Mouse (Mus musculus) small intestine, adult 2 months (tissue): Measurements from ENCODE around the gene Cald1. TPM values are rescaled to one million over a fixed set of nuclear protein-coding genes. Genes with fewer than 3 reads are reported as not detected.
A peak's percentile ranks its signal among the peaks of the same experiment; 100 is the strongest.

Experiments
- H3K27ac ChIP-seq: fragments of 200-500 bp; 2 replicates; pipeline ENCODE4 v1.5.1; 2012; ENCODE audit warnings: low read depth, low read length, control low read depth, inconsistent platforms; ENCODE audit not compliant: insufficient read depth
- H3K27me3 ChIP-seq: fragments of 200-500 bp; 2 replicates; pipeline ENCODE4 v1.6.1; 2012; ENCODE audit warnings: mild to moderate bottlenecking, moderate library complexity, low read length, inconsistent platforms; ENCODE audit not compliant: control insufficient read depth, insufficient read depth
- H3K36me3 ChIP-seq: fragments of 200-500 bp; 2 replicates; pipeline ENCODE4 v1.6.1; 2012; ENCODE audit warnings: mild to moderate bottlenecking, low read length, control low read depth, inconsistent platforms; ENCODE audit not compliant: control insufficient read depth, insufficient read depth
- H3K4me1 ChIP-seq: fragments of 200-500 bp; 2 replicates; pipeline ENCODE4 v1.6.1; 2012; ENCODE audit warnings: low read length, inconsistent platforms, mixed read lengths; ENCODE audit not compliant: control insufficient read depth, insufficient read depth, insufficient read length
- H3K4me3 ChIP-seq: fragments of 200-500 bp; 2 replicates; pipeline ENCODE4 v1.5.1; 2012; ENCODE audit warnings: low read depth, mild to moderate bottlenecking, control low read depth, inconsistent platforms, low read length, moderate library complexity
- CTCF ChIP-seq: fragments of 200-500 bp; IDR thresholded peaks from 2 replicates; pipeline ENCODE4 v1.5.1; 2012; ENCODE audit warnings: low read depth, mild to moderate bottlenecking, control low read depth, inconsistent platforms, low read length, moderate library complexity, mixed read lengths; ENCODE audit not compliant: insufficient replicate concordance, insufficient read length; ENCODE audit errors: extremely low read depth
- POLR2A ChIP-seq: fragments of 200-500 bp; IDR thresholded peaks from 2 replicates; pipeline ENCODE4 v1.6.1; 2012; ENCODE audit warnings: low read depth, mild to moderate bottlenecking, control low read depth, inconsistent platforms, low read length, moderate library complexity
- WGBS: fragments of 180-500 bp; shearing (Covaris S2); methylation state at CpG from one replicate; pipeline ENCODE4 v1.1.7; 2018; 5-methylcytosine and 5-hydroxymethylcytosine counted together
- polyA plus RNA-seq: library from polyadenylated mRNA; depleted of rRNA; stranded (reverse); fragments of >200 nt; gene quantifications from 2 replicates; pipeline ENCODE4 v1.2.3, GENCODE M21; 2012

The Cald1 gene
- polyA plus RNA-seq, 1 experiment = 5.6 TPM

GRCm38 (mm10) chr6:34633776-34634175, 35.5 kb downstream of the Cald1 start:
- Histone ChIP-seq H3K4me1 (no peaks in the 10 kb centered on the region), H3K27me3 (no peaks in the 10 kb centered on the region), H3K36me3 (no peaks in the 10 kb centered on the region), H3K27ac (no peak overlapping the region), H3K4me3 (no peak overlapping the region)
- TF ChIP-seq CTCF (no peak), POLR2A (no peak)
- WGBS = 60% methylated on average over 3 of the region's 3 CpGs

GRCm38 (mm10) chr6:34637588-34638438, 39.5 kb downstream of the Cald1 start:
- peaks cover 6% of the 10 kb centered on the region; the same call in 1 of the 2 replicates for H3K4me1 ChIP-seq
- no peak overlapping the region for H3K4me3 ChIP-seq
- TF ChIP-seq POLR2A = no peak
- H3K36me3 ChIP-seq = no peaks in the 10 kb centered on the region
- WGBS = 68% methylated on average over 10 of the region's 10 CpGs
- no peaks in the 10 kb centered on the region for H3K27me3 ChIP-seq
- H3K27ac ChIP-seq = no peak overlapping the region

GRCm38 (mm10) chr6:34638667-34639066, 40.4 kb downstream of the Cald1 start:
- TF ChIP-seq CTCF (no peak), POLR2A (no peak)
- Histone ChIP-seq H3K4me1 (peaks cover 6% of the 10 kb centered on the region; the same call in 1 of the 2 replicates), H3K27ac (no peak overlapping the region), H3K36me3 (no peaks in the 10 kb centered on the region), H3K27me3 (no peaks in the 10 kb centered on the region), H3K4me3 (no peak overlapping the region)
- 62% methylated on average over 2 of the region's 2 CpGs for WGBS

- no peak for TF ChIP-seq POLR2A
- TF ChIP-seq CTCF = no peak
- Histone ChIP-seq H3K27me3 (no peaks in the 10 kb centered on the region), H3K27ac (peak overlapping the region; percentile 24; the same call in 1 of the 2 replicates), H3K36me3 (no peaks in the 10 kb centered on the region), H3K4me1 (peaks cover 6% of the 10 kb centered on the region; the same call in 1 of the 2 replicates), H3K4me3 (no peak overlapping the region)
- 33% methylated on average over 9 of the region's 9 CpGs for WGBS
Measured at GRCm38 (mm10) chr6:34640226-34640625, 41.9 kb downstream of the Cald1 start.

DNA sequence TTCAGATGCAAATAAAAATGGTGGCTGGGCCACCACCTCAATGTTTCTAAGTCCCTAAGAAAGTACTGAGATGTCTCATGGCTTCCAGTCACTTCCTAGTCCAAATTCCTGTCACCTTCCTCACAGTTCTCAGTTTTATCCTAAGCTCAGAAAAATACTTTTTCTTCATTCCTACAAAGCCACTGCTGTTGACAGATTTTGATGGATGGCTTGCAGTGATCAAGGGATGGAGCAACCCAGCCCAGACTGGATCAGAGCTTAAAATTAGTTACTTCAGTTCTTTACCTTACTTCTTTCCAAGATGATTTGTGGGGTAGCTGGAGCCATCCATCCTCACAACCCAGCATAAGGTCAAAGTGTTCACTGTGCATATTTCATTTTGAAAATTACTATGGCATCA, 42.8 kb downstream of the Cald1 start:
- Histone ChIP-seq H3K4me3 (no peak overlapping the region), H3K36me3 (no peaks in the 10 kb centered on the region), H3K27me3 (no peaks in the 10 kb centered on the region), H3K27ac (no peak overlapping the region), H3K4me1 (peaks cover 6% of the 10 kb centered on the region; the same call in 1 of the 2 replicates)
- TF ChIP-seq POLR2A = no peak
- no peak for TF ChIP-seq CTCF

GRCm38 (mm10) chr6:34642075-34642547, 43.8 kb downstream of the Cald1 start:
- 83% methylated on average over 5 of the region's 5 CpGs for WGBS

GRCm38 (mm10) chr6:34648017-34648787, 49.9 kb downstream of the Cald1 start:
- no peak overlapping the region for H3K4me3 ChIP-seq
- no peaks in the 10 kb centered on the region for H3K36me3 ChIP-seq
- H3K4me1 ChIP-seq = no peaks in the 10 kb centered on the region
- H3K27ac ChIP-seq = no peak overlapping the region
- WGBS = 54% methylated on average over 5 of the region's 5 CpGs
- H3K27me3 ChIP-seq = no peaks in the 10 kb centered on the region
- TF ChIP-seq POLR2A = no peak
- no peak for TF ChIP-seq CTCF

More at GRCm38 (mm10) chr6:34642075-34642547, 43.8 kb downstream of the Cald1 start:
- TF ChIP-seq CTCF = no peak
- no peak for TF ChIP-seq POLR2A
- Histone ChIP-seq H3K36me3 (no peaks in the 10 kb centered on the region), H3K27ac (no peak overlapping the region), H3K27me3 (no peaks in the 10 kb centered on the region), H3K4me1 (peaks cover 6% of the 10 kb centered on the region; the same call in 1 of the 2 replicates), H3K4me3 (no peak overlapping the region)
